Mouse (Mus musculus) heart, adult 8-10 months (tissue): Measurements from ENCODE around the gene Trafd1. TPM values are rescaled to one million over a fixed set of nuclear protein-coding genes. Genes with fewer than 3 reads are reported as not detected.
"Not testable (repeated sequence)": the region's sequence is repeated elsewhere in the genome, so short reads cannot be mapped to it uniquely, and the experiment has no call there.

ENCODE experiments used
- DNase-seq: peaks from one replicate; pipeline ENCODE4 v3.0.0; 2022; ENCODE audit warnings: low spot score
- total RNA-seq, 4 experiments: library from RNA; stranded (reverse); gene quantifications; 2 replicates each; pipeline ENCODE4 v1.2.4; 2022

The Trafd1 gene
- total RNA-seq, 4 experiments from 2014 or later, result 52.5 to 62.3 (median 57.9) TPM

- DNase-seq, result peak; percentile 71
Observed at GRCm38 (mm10) chr5:121384757-121385460, 523 bp downstream of the Trafd1 start.

GRCm38 (mm10) chr5:121383857-121384756, 1.3 kb downstream of the Trafd1 start:
- DNase-seq, result no peak

- DNase-seq, result no peak
Observed at GRCm38 (mm10) chr5:121380692-121381091, 4.7 kb downstream of the Trafd1 start.

GRCm38 (mm10) chr5:121378678-121379256, 6.7 kb downstream of the Trafd1 start:
- DNase-seq, result no peak

- not testable (repeated sequence) for DNase-seq
Observed at GRCm38 (mm10) chr5:121376972-121377371, 8.5 kb downstream of the Trafd1 start.

GRCm38 (mm10) chr5:121374790-121375189, 10.6 kb downstream of the Trafd1 start:
- no peak for DNase-seq

GRCm38 (mm10) chr5:121371712-121372111, 13.7 kb downstream of the Trafd1 start:
- no peak for DNase-seq

GRCm38 (mm10) chr5:121367255-121367654, 18.2 kb downstream of the Trafd1 start:
- DNase-seq, result no peak

GRCm38 (mm10) chr5:121366449-121367225, 18.8 kb downstream of the Trafd1 start:
- no peak for DNase-seq

GRCm38 (mm10) chr5:121363441-121363840, 22.0 kb downstream of the Trafd1 start:
- DNase-seq, result no peak

- DNase-seq, result no peak
Observed at GRCm38 (mm10) chr5:121361696-121362095, 23.7 kb downstream of the Trafd1 start.

- no peak for DNase-seq
Observed at GRCm38 (mm10) chr5:121359229-121359628, 26.2 kb downstream of the Trafd1 start.

- DNase-seq, result no peak
Observed at GRCm38 (mm10) chr5:121343997-121344396, 41.4 kb downstream of the Trafd1 start.

- DNase-seq, result no peak
Observed at GRCm38 (mm10) chr5:121342490-121342889, 42.9 kb downstream of the Trafd1 start.

GRCm38 (mm10) chr5:121340965-121341473, 44.4 kb downstream of the Trafd1 start:
- DNase-seq, result no peak

GRCm38 (mm10) chr5:121339507-121340230, 45.8 kb downstream of the Trafd1 start:
- DNase-seq, result peak; percentile 13

- DNase-seq, result no peak
Observed at GRCm38 (mm10) chr5:121336776-121337175, 48.7 kb downstream of the Trafd1 start.

GRCm38 (mm10) chr5:121336009-121336408, 49.4 kb downstream of the Trafd1 start:
- DNase-seq, result no peak

- DNase-seq, result no peak
Observed at GRCm38 (mm10) chr5:121335426-121335825, 50.0 kb downstream of the Trafd1 start.

GRCm38 (mm10) chr5:121334454-121334853, 51.0 kb downstream of the Trafd1 start:
- DNase-seq, result no peak

GRCm38 (mm10) chr5:121333976-121334375, 51.5 kb downstream of the Trafd1 start:
- DNase-seq, result no peak
